Comparison of ENCODE assay signal across 9 mouse cellular contexts in the genomic region with DNA sequence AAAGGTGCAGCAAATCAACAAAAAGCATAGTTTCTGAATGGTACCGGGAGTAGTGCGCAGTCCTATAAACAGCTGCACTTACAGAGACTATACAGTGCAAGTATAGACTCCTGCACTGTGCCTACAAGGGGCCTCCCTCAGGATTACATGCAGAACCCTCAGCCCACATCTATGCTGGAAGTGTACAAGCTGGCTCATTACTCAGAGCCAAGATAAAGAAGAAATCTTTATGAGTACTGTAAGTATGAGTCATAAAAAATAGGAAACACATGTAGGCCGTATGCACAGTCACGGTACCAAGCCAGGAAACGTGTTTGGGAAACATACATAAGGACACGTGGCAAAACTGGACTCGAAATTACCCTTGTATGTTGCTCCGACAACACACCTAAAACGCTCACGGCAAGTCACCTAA.
A peak's percentile ranks its signal among the peaks of the same experiment; 100 is the strongest.
DNase-seq lines count a peak whose midpoint lies in the region; ATAC-seq and TF ChIP-seq lines count a peak whose summit lies in the region.
"Had no signal": no experiment of that assay in that cellular context is flagged by ENCODE, and none has a peak within 500 bp of the region (broad histone marks: within the 10 kb centered on the region; RNA-seq: fewer than 3 reads in every experiment).

No protein-coding gene starts in this region.

- 82% methylated on average over 10 of the region's 10 CpGs for WGBS in heart, embryonic 10.5 days
- WGBS in lung, embryonic 15.5 days, result 57% methylated on average over 10 of the region's 10 CpGs
- 44% methylated on average over 10 of the region's 10 CpGs for WGBS in intestine, embryonic 14.5 days
- WGBS in stomach, embryonic 15.5 days, result 47% methylated on average over 10 of the region's 10 CpGs
- WGBS in midbrain, postnatal 0 days, result 79% methylated on average over 10 of the region's 10 CpGs

- no peak overlapping the region for H3K9ac ChIP-seq in lung, embryonic 15.5 days
- no peak overlapping the region for H3K9ac ChIP-seq in intestine, embryonic 14.5 days (ENCODE audit: low read length)
- H3K9ac ChIP-seq in stomach, embryonic 15.5 days, result no peak overlapping the region
- H3K9ac ChIP-seq in midbrain, postnatal 0 days (replicated peaks; ENCODE audit: low read length, poor library complexity, severe bottlenecking), result no peak overlapping the region
- H3K9ac ChIP-seq: hindbrain, embryonic 14.5 days had no signal

- DNase-seq in heart, adult 11 months, result peak; percentile 76
- DNase-seq in heart, embryonic 10.5 days (ENCODE audit: low spot score), result no peak
- no peak for DNase-seq in lung, postnatal 36 days
- no peak for DNase-seq in intestine, embryonic 14.5 days (ENCODE audit: low spot score)
- DNase-seq in midbrain, postnatal 0 days (ENCODE audit: low spot score), result no peak

- peaks cover 29% of the 10 kb centered on the region for H3K4me1 ChIP-seq in heart, embryonic 10.5 days
- H3K4me1 ChIP-seq in lung, embryonic 15.5 days, result peaks cover 56% of the 10 kb centered on the region
- H3K4me1 ChIP-seq in intestine, embryonic 14.5 days (replicated peaks; ENCODE audit: control insufficient read depth, insufficient read depth, low read length), result peaks cover 49% of the 10 kb centered on the region
- H3K4me1 ChIP-seq in stomach, embryonic 15.5 days, result peaks cover 30% of the 10 kb centered on the region
- H3K4me1 ChIP-seq in midbrain, postnatal 0 days (ENCODE audit: insufficient read depth, low read length), result no peaks in the 10 kb centered on the region

- no peak overlapping the region for H3K4me3 ChIP-seq in heart, embryonic 10.5 days
- H3K4me3 ChIP-seq in lung, embryonic 15.5 days, result no peak overlapping the region
- H3K4me3 ChIP-seq in intestine, embryonic 14.5 days (ENCODE audit: low read depth, low read length), result no peak overlapping the region
- H3K4me3 ChIP-seq in stomach, embryonic 15.5 days (replicated peaks), result no peak overlapping the region
- H3K4me3 ChIP-seq in midbrain, postnatal 0 days (ENCODE audit: low read depth, low read length), result no peak overlapping the region

- no peaks in the 10 kb centered on the region for H3K9me3 ChIP-seq in heart, embryonic 10.5 days
- no peaks in the 10 kb centered on the region for H3K9me3 ChIP-seq in lung, embryonic 15.5 days
- H3K9me3 ChIP-seq in intestine, embryonic 14.5 days (ENCODE audit: control insufficient read depth, low read length), result no peaks in the 10 kb centered on the region
- no peaks in the 10 kb centered on the region for H3K9me3 ChIP-seq in stomach, embryonic 15.5 days
- no peaks in the 10 kb centered on the region for H3K9me3 ChIP-seq in midbrain, postnatal 0 days (ENCODE audit: low read length)

- no peaks in the 10 kb centered on the region for H3K36me3 ChIP-seq in heart, embryonic 10.5 days
- no peaks in the 10 kb centered on the region for H3K36me3 ChIP-seq in lung, embryonic 15.5 days
- H3K36me3 ChIP-seq in intestine, embryonic 14.5 days (ENCODE audit: control insufficient read depth, insufficient read depth, low read length), result no peaks in the 10 kb centered on the region
- H3K36me3 ChIP-seq in stomach, embryonic 15.5 days, result no peaks in the 10 kb centered on the region
- no peaks in the 10 kb centered on the region for H3K36me3 ChIP-seq in midbrain, postnatal 0 days (ENCODE audit: insufficient read depth, low read length)

- TF ChIP-seq CTCF in midbrain, postnatal 0 days (IDR thresholded peaks at IDR 0.05), result no peak

- ATAC-seq in lung, embryonic 15.5 days (ENCODE audit: borderline replicate concordance, extremely low read depth, low FRiP score, low TSS enrichment), result no peak; the same call in 1 of the 2 replicates
- peak; percentile 58; the same call in 1 of the 2 replicates for ATAC-seq in intestine, embryonic 14.5 days (replicated peaks; ENCODE audit: low FRiP score, low TSS enrichment, low read depth)
- peak; percentile 40 for ATAC-seq in stomach, embryonic 15.5 days (ENCODE audit: insufficient read depth, low FRiP score, low read depth)
- ATAC-seq in midbrain, postnatal 0 days (ENCODE audit: low FRiP score), result no peak
- no peak for ATAC-seq in CD4-positive, CD25-positive, alpha-beta regulatory T cell, adult 4 months

- no peak overlapping the region; the same call in 1 of the 2 replicates for H3K27ac ChIP-seq in heart, embryonic 10.5 days
- H3K27ac ChIP-seq in lung, embryonic 15.5 days, result peak overlapping the region; percentile 92
- peak overlapping the region; percentile 54; the same call in 1 of the 2 replicates for H3K27ac ChIP-seq in intestine, embryonic 14.5 days (ENCODE audit: low read depth)
- peak overlapping the region; percentile 69; the same call in 1 of the 2 replicates for H3K27ac ChIP-seq in stomach, embryonic 15.5 days
- no peak overlapping the region for H3K27ac ChIP-seq in midbrain, postnatal 0 days (ENCODE audit: low read depth, low read length)
- H3K27ac ChIP-seq: hindbrain, embryonic 14.5 days had no signal

- no peak overlapping the region for H3K4me2 ChIP-seq in lung, embryonic 15.5 days
- H3K4me2 ChIP-seq in intestine, embryonic 14.5 days (ENCODE audit: low read length), result no peak overlapping the region
- H3K4me2 ChIP-seq in stomach, embryonic 15.5 days, result no peak overlapping the region
- H3K4me2 ChIP-seq in midbrain, postnatal 0 days (ENCODE audit: low read depth, low read length, poor library complexity, severe bottlenecking), result no peak overlapping the region
- H3K4me2 ChIP-seq: hindbrain, embryonic 14.5 days had no signal

- H3K27me3 ChIP-seq in heart, embryonic 10.5 days (ENCODE audit: insufficient read depth, poor library complexity, severe bottlenecking), result no peaks in the 10 kb centered on the region
- no peaks in the 10 kb centered on the region for H3K27me3 ChIP-seq in lung, embryonic 15.5 days
- H3K27me3 ChIP-seq in intestine, embryonic 14.5 days (replicated peaks; ENCODE audit: control insufficient read depth, insufficient read depth, low read length), result no peaks in the 10 kb centered on the region
- H3K27me3 ChIP-seq in stomach, embryonic 15.5 days (replicated peaks), result no peaks in the 10 kb centered on the region
- no peaks in the 10 kb centered on the region for H3K27me3 ChIP-seq in midbrain, postnatal 0 days (ENCODE audit: insufficient read depth, low read length)

Comparison
In these comparisons a context has a peak if more than half of its experiments do, and no peak if none do; other contexts are left out.
1. H3K27ac ChIP-seq: peak in lung, embryonic 15.5 days (single experiment), intestine, embryonic 14.5 days (single experiment) and stomach, embryonic 15.5 days (single experiment); none in heart, embryonic 10.5 days (single experiment) and midbrain, postnatal 0 days (single experiment).
2. ATAC-seq: peak in intestine, embryonic 14.5 days (single experiment) and stomach, embryonic 15.5 days (single experiment); none in lung, embryonic 15.5 days (single experiment), midbrain, postnatal 0 days (single experiment) and CD4-positive, CD25-positive, alpha-beta regulatory T cell, adult 4 months (single experiment).